Mouse (Mus musculus): ENCODE measurements around the gene Sh2d1a. TPM values are rescaled to one million over a fixed set of nuclear protein-coding genes. Genes with fewer than 3 reads are reported as not detected.

Gene Sh2d1a
- polyA plus RNA-seq (2015; fragmentation: Nextera tagmentation; extraction: Ambion mirVana) = not detected in 2 replicates

DNA sequence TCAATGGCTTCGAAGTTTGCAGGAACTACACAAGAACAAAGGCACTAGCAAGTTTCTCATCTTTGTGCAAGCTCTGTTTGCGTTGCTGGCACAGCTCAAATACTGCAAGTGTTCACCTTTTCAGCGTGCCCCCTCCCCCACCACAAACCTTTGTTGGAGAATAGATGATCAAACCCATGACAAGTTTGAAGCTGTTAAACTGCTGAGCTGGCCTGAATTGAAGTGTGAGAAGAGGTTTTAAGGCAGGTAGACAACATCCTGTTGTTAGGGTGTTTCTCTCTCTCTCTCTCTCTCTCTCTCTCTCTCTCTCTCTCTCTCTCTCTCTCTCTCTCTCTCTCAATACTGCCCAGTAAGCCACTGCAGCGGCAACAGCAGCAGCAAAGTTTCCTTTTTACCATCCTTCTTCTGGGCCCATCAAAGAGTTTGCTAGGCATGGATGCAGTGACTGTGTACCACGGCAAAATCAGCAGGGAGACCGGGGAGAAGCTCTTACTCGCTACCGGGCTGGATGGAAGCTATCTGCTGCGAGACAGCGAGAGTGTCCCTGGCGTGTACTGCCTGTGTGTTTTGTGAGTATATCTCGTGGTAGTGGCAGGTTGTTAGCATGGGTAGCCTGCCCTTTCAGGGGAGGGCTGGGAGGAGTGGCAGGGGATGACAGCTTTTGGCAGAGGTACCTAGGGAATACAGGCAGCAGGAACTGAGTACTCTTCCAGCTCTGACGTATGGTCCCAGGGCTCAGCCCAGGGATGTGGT lies at the start of gene Sh2d1a:
Gene Sh2d1a (plus strand): TSS at position 163 of the 753 bp plus-strand sequence.
- Histone ChIP-seq H3K27ac (replicated peaks) (no peak within 1 kb of the TSS), H3K4me2 (no peak within 1 kb of the TSS), H3K27me3 (no peaks in the 10 kb centered on the region), H3K9me3 (replicated peaks) (no peaks in the 10 kb centered on the region), H3K4me3 (replicated peaks) (no peak within 1 kb of the TSS), H3K9ac (no peak within 1 kb of the TSS), H3K36me3 (replicated peaks) (no peaks in the 10 kb centered on the region), H3K4me1 (replicated peaks) (no peaks in the 10 kb centered on the region)
- 69% methylated on average over 13 of the region's 13 CpGs for WGBS (ENCODE audit: insufficient replicate concordance)
- ATAC-seq (ENCODE audit: insufficient read depth) = no peak

DNA sequence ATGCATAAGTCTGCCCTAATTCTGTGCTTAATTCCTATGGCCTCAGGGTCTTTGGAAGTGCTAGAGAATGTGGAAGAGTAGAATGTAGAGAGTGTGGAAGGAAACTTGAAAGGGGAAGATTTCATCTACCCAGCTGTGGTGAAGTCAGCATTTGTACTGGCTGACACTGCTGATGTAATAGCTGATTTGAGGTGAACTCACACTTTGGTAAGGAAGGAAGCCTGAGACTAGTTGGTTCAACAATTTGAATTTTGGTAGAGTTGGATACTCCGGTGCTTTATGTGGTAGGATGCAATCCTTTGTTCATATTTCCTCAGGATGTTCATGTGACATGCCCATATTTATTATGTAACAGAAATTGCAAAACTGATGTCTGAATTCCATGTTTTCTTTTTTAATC lies 49.3 kb upstream of the Sh2d1a start:
- Histone ChIP-seq H3K4me3 (replicated peaks) (no peak overlapping the region), H3K9me3 (replicated peaks) (no peaks in the 10 kb centered on the region), H3K36me3 (replicated peaks) (no peaks in the 10 kb centered on the region), H3K4me1 (replicated peaks) (no peaks in the 10 kb centered on the region), H3K27me3 (no peaks in the 10 kb centered on the region), H3K4me2 (no peak overlapping the region), H3K9ac (no peak overlapping the region), H3K27ac (replicated peaks) (no peak overlapping the region)
- 72% methylated on average over 1 of the region's 1 CpGs for WGBS (ENCODE audit: insufficient replicate concordance)
- ATAC-seq (ENCODE audit: insufficient read depth) = no peak

DNA sequence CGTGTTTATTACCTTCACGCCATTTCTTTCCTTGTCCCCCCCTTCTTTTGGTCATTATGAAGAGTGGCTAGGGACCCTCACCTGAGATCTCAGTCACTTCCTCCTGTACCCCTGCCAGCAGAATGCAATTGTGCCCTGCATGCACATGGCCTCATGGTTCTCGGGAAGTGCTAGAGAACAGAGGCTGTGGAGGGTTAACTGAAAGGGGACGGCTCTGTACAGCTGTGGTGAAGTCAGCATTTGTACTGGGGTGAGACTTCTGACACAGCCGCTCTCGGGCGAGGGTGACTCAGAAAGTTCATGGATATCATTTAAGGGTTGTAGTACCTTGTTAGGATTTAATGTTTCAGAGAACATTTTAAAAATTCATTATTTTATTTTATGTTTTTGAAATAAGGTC lies 47.7 kb upstream of the Sh2d1a start:
- Histone ChIP-seq H3K4me2 (no peak overlapping the region), H3K27me3 (no peaks in the 10 kb centered on the region), H3K36me3 (replicated peaks) (no peaks in the 10 kb centered on the region), H3K4me3 (replicated peaks) (no peak overlapping the region), H3K27ac (replicated peaks) (no peak overlapping the region), H3K4me1 (replicated peaks) (no peaks in the 10 kb centered on the region), H3K9me3 (replicated peaks) (no peaks in the 10 kb centered on the region), H3K9ac (no peak overlapping the region)
- WGBS (ENCODE audit: insufficient replicate concordance) = 56% methylated on average over 7 of the region's 7 CpGs
- ATAC-seq (ENCODE audit: insufficient read depth) = no peak

DNA sequence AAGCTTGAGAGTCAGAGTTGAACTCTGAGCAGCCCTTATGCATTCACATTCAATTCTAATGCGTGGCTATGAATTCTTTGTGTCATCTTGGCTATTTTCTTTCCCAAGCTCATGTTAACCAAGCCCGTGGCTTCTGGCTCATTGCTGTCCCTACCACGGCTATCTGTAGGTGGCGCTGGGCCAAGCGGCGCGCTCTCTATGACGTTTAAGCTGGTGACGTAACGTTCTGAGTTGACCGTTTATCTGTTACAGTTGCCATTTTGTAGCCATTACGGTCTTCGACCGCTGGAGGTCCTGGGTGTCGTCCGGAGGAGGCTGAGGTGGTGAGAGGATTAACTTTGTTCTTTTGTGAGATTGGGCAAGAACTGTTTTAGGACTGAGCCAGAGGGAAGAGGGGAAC lies 12.8 kb upstream of the Sh2d1a start, which contains the start of gene Tex13c2:
Gene Tex13c2 (plus strand): TSS at position 246 of the 400 bp plus-strand sequence.
- no peaks in the 10 kb centered on the region for H3K36me3 ChIP-seq (replicated peaks)
- no peak within 1 kb of the TSS for H3K4me2 ChIP-seq
- H3K9me3 ChIP-seq (replicated peaks) = no peaks in the 10 kb centered on the region
- no peak within 1 kb of the TSS for H3K4me3 ChIP-seq (replicated peaks)
- ATAC-seq (ENCODE audit: insufficient read depth) = no peak
- H3K4me1 ChIP-seq (replicated peaks) = no peaks in the 10 kb centered on the region
- H3K27ac ChIP-seq (replicated peaks) = no peak within 1 kb of the TSS
- no peaks in the 10 kb centered on the region for H3K27me3 ChIP-seq
- no peak within 1 kb of the TSS for H3K9ac ChIP-seq
- 75% methylated on average over 16 of the region's 16 CpGs for WGBS (ENCODE audit: insufficient replicate concordance)

DNA sequence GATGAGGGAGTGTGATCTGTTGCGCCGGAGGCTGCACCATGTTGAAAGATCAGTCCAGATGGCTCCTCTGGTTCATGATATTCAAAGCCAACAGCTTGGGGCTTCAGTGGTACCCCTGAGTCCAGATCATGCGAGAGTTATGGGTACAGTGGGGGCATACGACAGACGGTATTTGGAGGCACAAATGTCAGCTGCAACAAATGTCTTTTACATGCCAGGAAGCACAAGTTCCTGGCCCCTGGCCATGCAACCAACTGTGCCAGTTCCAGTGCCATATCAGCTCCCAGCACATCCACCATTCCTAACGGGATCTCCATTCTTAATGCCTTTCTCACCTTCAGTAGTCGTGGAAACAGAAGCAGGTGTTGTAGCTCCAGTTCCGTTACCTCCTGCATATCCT lies 11.9 kb upstream of the Sh2d1a start:
- Histone ChIP-seq H3K4me1 (replicated peaks) (no peaks in the 10 kb centered on the region), H3K36me3 (replicated peaks) (no peaks in the 10 kb centered on the region), H3K4me3 (replicated peaks) (no peak overlapping the region), H3K9me3 (replicated peaks) (no peaks in the 10 kb centered on the region), H3K27ac (replicated peaks) (no peak overlapping the region), H3K4me2 (no peak overlapping the region), H3K27me3 (no peaks in the 10 kb centered on the region), H3K9ac (no peak overlapping the region)
- ATAC-seq (ENCODE audit: insufficient read depth) = no peak
- 75% methylated on average over 8 of the region's 8 CpGs for WGBS (ENCODE audit: insufficient replicate concordance)

DNA sequence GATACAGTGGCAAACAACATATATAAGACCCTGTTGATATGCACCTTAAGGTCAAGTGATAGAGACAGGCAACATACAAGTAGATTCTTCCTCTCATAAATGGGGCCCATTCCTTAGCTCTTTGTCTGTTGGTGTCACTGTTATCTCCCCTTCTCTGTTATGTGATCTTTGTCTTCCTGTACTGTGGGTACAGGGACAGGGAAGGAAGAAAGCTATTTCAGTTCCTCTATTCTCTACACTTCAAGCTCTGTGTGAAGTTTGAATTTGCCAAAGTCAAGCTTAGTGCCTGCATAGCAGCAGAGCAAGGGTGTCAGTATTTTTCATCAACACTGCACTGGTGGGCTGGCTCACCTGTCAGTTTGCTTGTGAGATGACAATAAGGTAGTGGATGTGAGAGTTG lies 1.7 kb upstream of the Sh2d1a start:
- Histone ChIP-seq H3K4me3 (replicated peaks) (no peak overlapping the region), H3K4me1 (replicated peaks) (no peaks in the 10 kb centered on the region), H3K27ac (replicated peaks) (no peak overlapping the region), H3K9ac (no peak overlapping the region), H3K4me2 (no peak overlapping the region), H3K9me3 (replicated peaks) (no peaks in the 10 kb centered on the region), H3K36me3 (replicated peaks) (no peaks in the 10 kb centered on the region), H3K27me3 (no peaks in the 10 kb centered on the region)
- ATAC-seq (ENCODE audit: insufficient read depth) = no peak

DNA sequence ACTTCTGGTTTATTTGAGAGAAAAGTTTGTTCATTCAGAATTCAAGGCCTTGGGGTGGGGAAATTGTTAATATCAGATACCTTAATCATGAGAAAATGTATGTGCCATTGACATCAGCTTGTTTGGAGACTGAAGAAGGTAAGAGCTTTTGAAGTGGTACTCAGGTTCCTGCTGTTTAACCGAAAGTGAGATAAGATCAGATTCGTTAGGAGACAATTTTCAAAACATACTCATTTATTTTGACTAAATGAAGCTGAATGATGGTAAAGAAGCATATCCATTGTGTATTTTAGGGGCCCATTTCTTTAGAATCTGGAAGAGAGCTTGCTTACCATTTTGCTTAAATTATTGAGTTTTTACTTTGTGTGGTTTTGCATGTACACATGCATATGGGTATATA lies 8.9 kb downstream of the Sh2d1a start:
- no peaks in the 10 kb centered on the region for H3K4me1 ChIP-seq (replicated peaks)
- no peak for ATAC-seq (ENCODE audit: insufficient read depth)

DNA sequence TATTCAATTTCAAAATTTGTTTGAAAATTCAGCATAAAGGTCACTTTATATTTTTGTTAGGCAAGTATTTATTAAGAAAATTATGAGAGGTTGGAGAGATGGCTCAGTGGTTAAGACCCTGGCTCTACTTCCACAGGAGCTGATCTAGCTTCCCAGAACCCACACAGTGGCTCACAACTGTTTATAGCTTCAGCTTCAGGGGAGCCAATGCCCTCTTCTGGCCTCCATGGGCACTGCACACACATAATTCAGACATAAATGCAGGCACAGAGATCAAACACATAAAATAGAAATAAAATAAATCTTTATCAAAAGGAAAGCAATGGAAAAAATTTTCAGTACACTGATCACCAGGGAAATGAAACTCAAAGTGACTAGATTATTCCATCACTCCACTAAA lies 10.3 kb downstream of the Sh2d1a start:
- H3K4me1 ChIP-seq (replicated peaks) = no peaks in the 10 kb centered on the region
- H3K36me3 ChIP-seq (replicated peaks) = no peaks in the 10 kb centered on the region
- H3K4me3 ChIP-seq (replicated peaks) = no peak overlapping the region
- ATAC-seq (ENCODE audit: insufficient read depth) = no peak
- H3K4me2 ChIP-seq = no peak overlapping the region
- no peak overlapping the region for H3K27ac ChIP-seq (replicated peaks)
- no peaks in the 10 kb centered on the region for H3K9me3 ChIP-seq (replicated peaks)
- no peaks in the 10 kb centered on the region for H3K27me3 ChIP-seq
- H3K9ac ChIP-seq = no peak overlapping the region

More for the DNA sequence above, 8.9 kb downstream of the Sh2d1a start:
- H3K9ac ChIP-seq = no peak overlapping the region
- no peak overlapping the region for H3K4me3 ChIP-seq (replicated peaks)
- no peaks in the 10 kb centered on the region for H3K9me3 ChIP-seq (replicated peaks)
- no peaks in the 10 kb centered on the region for H3K27me3 ChIP-seq
- no peak overlapping the region for H3K4me2 ChIP-seq
- 45% methylated on average over 2 of the region's 2 CpGs for WGBS (ENCODE audit: insufficient replicate concordance)
- H3K27ac ChIP-seq (replicated peaks) = no peak overlapping the region
- no peaks in the 10 kb centered on the region for H3K36me3 ChIP-seq (replicated peaks)

DNA sequence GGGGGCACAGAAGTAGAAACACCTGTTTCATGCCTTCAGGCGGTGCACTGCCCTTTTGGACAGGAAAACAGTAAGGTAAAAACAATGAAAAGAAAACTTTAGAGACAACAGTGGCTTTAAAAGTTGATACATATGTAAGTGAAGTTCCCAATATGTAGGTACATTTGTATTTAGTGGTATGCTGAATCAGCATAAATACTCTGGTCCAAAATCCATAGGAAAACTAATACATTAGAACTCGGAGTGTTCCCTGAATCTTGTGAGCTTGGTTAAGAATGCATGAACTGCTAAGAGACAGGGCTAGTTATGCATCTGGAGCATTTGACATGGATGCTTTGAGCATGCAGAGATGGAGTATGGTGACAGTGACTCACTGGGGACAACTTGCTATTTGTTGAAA lies 20.6 kb downstream of the Sh2d1a start:
- H3K9me3 ChIP-seq (replicated peaks) = no peaks in the 10 kb centered on the region
- H3K4me2 ChIP-seq = no peak overlapping the region
- H3K4me3 ChIP-seq (replicated peaks) = no peak overlapping the region
- H3K36me3 ChIP-seq (replicated peaks) = no peaks in the 10 kb centered on the region
- WGBS (ENCODE audit: insufficient replicate concordance) = 55% methylated on average over 2 of the region's 2 CpGs
- no peak for ATAC-seq (ENCODE audit: insufficient read depth)
- H3K27ac ChIP-seq (replicated peaks) = no peak overlapping the region
- no peaks in the 10 kb centered on the region for H3K4me1 ChIP-seq (replicated peaks)
- no peak overlapping the region for H3K9ac ChIP-seq
- H3K27me3 ChIP-seq = no peaks in the 10 kb centered on the region

DNA sequence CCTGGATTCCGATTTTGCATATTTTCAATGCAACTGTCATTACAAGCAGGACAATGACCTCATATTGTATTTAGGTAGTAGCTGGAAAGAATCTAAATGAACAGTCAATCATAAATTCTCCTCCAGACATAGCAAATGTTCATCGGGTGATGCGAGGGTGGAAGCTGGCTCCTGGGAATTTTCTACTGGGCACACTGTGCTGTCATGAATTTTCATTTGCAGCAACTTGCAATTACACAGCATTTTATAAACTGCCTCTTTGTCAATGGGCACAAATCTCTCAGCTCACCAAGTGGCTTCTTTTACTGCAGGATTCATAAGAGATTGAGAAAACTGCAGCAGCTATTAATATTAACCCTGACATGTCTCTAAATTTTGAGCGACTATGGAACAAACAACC lies 28.4 kb downstream of the Sh2d1a start:
- H3K9me3 ChIP-seq (replicated peaks) = no peaks in the 10 kb centered on the region
- no peak for ATAC-seq (ENCODE audit: insufficient read depth)

DNA sequence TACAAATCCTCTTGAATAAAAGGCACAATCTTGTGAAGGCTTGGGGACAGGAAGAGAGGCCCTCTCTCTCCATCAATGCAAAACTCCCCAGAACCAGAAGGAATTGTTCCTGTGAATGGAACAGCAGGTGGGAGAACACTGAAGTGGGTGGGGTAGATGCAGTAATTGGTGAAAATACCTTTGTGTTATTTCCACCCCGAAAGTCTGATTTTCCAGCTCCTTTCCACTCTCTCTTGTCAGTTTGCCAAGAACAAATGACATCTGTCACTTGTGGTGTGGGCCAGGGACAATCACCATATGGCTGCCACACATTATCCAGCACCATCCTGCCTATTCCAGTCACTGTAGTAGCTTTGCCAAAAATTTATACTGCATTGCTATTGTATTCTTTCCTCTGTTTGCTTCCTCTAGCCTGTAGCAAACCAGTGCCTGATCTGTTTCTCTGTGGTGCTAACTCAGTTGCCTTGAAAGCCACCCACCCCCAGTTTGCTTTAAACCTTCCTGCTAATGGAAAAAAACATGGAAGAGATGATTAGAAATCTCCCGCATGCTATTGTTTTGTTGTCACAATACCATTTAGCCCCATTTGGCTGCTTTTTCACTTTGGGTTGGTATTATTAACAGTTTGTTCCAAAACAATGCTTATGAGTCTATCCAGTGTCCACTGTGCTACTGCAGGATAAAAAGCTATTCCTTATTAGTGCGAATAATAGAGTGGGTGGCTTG lies 37.9 kb downstream of the Sh2d1a start:
- H3K27me3 ChIP-seq = no peaks in the 10 kb centered on the region
- H3K4me2 ChIP-seq = peak overlapping the region; percentile 51
- no peak for ATAC-seq (ENCODE audit: insufficient read depth)
- no peak overlapping the region for H3K9ac ChIP-seq
- 38% methylated on average over 3 of the region's 3 CpGs for WGBS (ENCODE audit: insufficient replicate concordance)
- H3K4me1 ChIP-seq (replicated peaks) = no peaks in the 10 kb centered on the region
- H3K36me3 ChIP-seq (replicated peaks) = no peaks in the 10 kb centered on the region
- no peak overlapping the region for H3K27ac ChIP-seq (replicated peaks)
- H3K9me3 ChIP-seq (replicated peaks) = no peaks in the 10 kb centered on the region
- peak overlapping the region; percentile 25; the same call in 1 of the 2 replicates for H3K4me3 ChIP-seq (replicated peaks)

More for the DNA sequence above, 28.4 kb downstream of the Sh2d1a start:
- H3K9ac ChIP-seq = no peak overlapping the region
- H3K36me3 ChIP-seq (replicated peaks) = no peaks in the 10 kb centered on the region
- H3K4me1 ChIP-seq (replicated peaks) = no peaks in the 10 kb centered on the region
- H3K4me3 ChIP-seq (replicated peaks) = no peak overlapping the region
- no peak overlapping the region for H3K4me2 ChIP-seq
- WGBS (ENCODE audit: insufficient replicate concordance) = 64% methylated on average over 4 of the region's 4 CpGs
- no peak overlapping the region for H3K27ac ChIP-seq (replicated peaks)
- H3K27me3 ChIP-seq = no peaks in the 10 kb centered on the region

Measured in liver, embryonic 15.5 days (tissue).